Mouse (Mus musculus): ENCODE results near the gene Gm36176. TPM values are rescaled to one million over a fixed set of nuclear protein-coding genes. Genes with fewer than 3 reads are reported as not detected.

The Gm36176 gene
- polyA plus RNA-seq, 1 experiment from 2014 or later = not detected

GRCm38 (mm10) chr10:77886007-77886747 is 39.6 kb downstream of the Gm36176 start:
- peak; percentile 49 for DNase-seq (ENCODE audit: low spot score)
- H3K9ac ChIP-seq (replicated peaks; ENCODE audit: low read length) = no peak overlapping the region
- no peak for ATAC-seq (replicated peaks; ENCODE audit: insufficient number of reproducible peaks, low FRiP score, low TSS enrichment, low read depth)
- H3K4me1 ChIP-seq (ENCODE audit: control insufficient read depth, insufficient read depth, low read length) = no peaks in the 10 kb centered on the region
- H3K36me3 ChIP-seq (replicated peaks; ENCODE audit: control insufficient read depth, insufficient read depth, low read depth, low read length) = no peaks in the 10 kb centered on the region
- no peaks in the 10 kb centered on the region for H3K27me3 ChIP-seq (ENCODE audit: control insufficient read depth, insufficient read depth, low read length)
- WGBS = 52% methylated on average over 12 of the region's 12 CpGs
- no peak overlapping the region for H3K4me3 ChIP-seq (ENCODE audit: low read depth, low read length)
- no peak overlapping the region for H3K4me2 ChIP-seq (ENCODE audit: low read depth, low read length)
- no peaks in the 10 kb centered on the region for H3K9me3 ChIP-seq (replicated peaks; ENCODE audit: control insufficient read depth, low read length)
- H3K27ac ChIP-seq (replicated peaks; ENCODE audit: low read depth, low read length) = no peak overlapping the region

DNA sequence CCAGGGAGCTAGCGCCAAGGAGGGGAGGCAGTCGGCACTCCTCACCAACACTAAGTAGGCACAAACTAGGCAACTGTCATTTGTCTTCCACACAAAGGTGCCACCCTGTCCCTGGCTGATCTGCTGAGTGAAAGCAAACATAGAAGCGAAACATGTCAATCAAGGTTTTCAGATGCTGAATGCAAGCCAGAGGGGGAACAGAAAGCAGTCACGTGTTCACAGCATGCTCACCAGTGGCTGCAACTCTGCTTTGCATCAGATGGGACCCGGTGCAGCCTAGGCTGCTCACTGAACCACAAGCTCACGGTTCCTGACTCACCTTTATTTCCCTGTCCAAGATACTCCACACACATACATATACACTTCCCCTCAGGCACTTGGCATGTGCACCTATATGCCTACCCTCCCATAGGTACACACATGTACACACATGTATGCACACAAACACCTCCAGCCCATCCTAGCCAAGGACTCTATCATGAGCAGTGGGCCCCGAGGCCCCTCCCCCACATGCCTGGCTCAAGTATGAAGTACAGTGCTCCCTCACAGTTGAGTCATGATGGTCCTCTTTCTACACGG is 44.5 kb downstream of the Gm36176 start:
- Histone ChIP-seq H3K4me2 (ENCODE audit: low read depth, low read length) (no peak overlapping the region), H3K27me3 (ENCODE audit: control insufficient read depth, insufficient read depth, low read length) (no peaks in the 10 kb centered on the region), H3K4me1 (ENCODE audit: control insufficient read depth, insufficient read depth, low read length) (no peaks in the 10 kb centered on the region), H3K9ac (replicated peaks; ENCODE audit: low read length) (no peak overlapping the region), H3K9me3 (replicated peaks; ENCODE audit: control insufficient read depth, low read length) (no peaks in the 10 kb centered on the region), H3K27ac (replicated peaks; ENCODE audit: low read depth, low read length) (no peak overlapping the region), H3K4me3 (ENCODE audit: low read depth, low read length) (no peak overlapping the region), H3K36me3 (replicated peaks; ENCODE audit: control insufficient read depth, insufficient read depth, low read depth, low read length) (no peaks in the 10 kb centered on the region)
- DNase-seq (ENCODE audit: low spot score) (no peak), ATAC-seq (replicated peaks; ENCODE audit: insufficient number of reproducible peaks, low FRiP score, low TSS enrichment, low read depth) (no peak)
- WGBS = 79% methylated on average over 8 of the region's 8 CpGs

DNA sequence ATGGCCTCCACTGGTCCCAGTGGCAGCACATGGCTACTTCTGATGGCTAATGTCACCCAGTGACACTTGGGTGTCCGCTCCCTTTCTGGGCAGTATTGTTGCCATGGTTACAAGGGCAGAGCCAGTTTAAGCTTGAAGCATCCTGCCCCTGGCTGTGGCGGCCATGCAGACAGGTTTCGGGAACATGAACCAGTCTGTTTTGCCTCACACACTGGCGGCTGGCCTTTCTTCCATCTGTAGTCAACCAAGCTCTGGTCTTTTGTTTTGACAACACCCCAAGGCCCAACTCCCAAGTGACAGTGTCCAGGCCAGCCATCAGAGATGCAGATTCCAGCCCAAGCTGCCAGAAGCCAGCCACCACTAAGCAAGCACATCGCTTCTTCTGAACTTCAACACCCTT is 49.0 kb downstream of the Gm36176 start:
- peak; percentile 7 for DNase-seq (ENCODE audit: low spot score)
- H3K9ac ChIP-seq (replicated peaks; ENCODE audit: low read length) = no peak overlapping the region

More for the DNA sequence above, 49.0 kb downstream of the Gm36176 start:
- Histone ChIP-seq H3K4me3 (ENCODE audit: low read depth, low read length) (no peak overlapping the region), H3K4me1 (ENCODE audit: control insufficient read depth, insufficient read depth, low read length) (no peaks in the 10 kb centered on the region), H3K4me2 (ENCODE audit: low read depth, low read length) (no peak overlapping the region), H3K9me3 (replicated peaks; ENCODE audit: control insufficient read depth, low read length) (no peaks in the 10 kb centered on the region), H3K36me3 (replicated peaks; ENCODE audit: control insufficient read depth, insufficient read depth, low read depth, low read length) (no peaks in the 10 kb centered on the region), H3K27me3 (ENCODE audit: control insufficient read depth, insufficient read depth, low read length) (no peaks in the 10 kb centered on the region), H3K27ac (replicated peaks; ENCODE audit: low read depth, low read length) (no peak overlapping the region)
- 70% methylated on average over 5 of the region's 5 CpGs for WGBS
- ATAC-seq (replicated peaks; ENCODE audit: insufficient number of reproducible peaks, low FRiP score, low TSS enrichment, low read depth) = no peak

Other genes with a start within 250 kb of the Gm36176 start
- 382 and 410 TPM in 2 replicates for gene Sumo3, start 240.7 kb upstream of the Gm36176 start, polyA plus RNA-seq (2014; fragmentation: Nextera tagmentation; extraction: Ambion mirVana)
- 1.6 TPM in 1 of 2 replicates, not detected in the other for gene Gm49325, start 240.6 kb upstream of the Gm36176 start, polyA plus RNA-seq (2014; fragmentation: Nextera tagmentation; extraction: Ambion mirVana)
- gene Ube2g2, start 224.5 kb upstream of the Gm36176 start, polyA plus RNA-seq (2014; fragmentation: Nextera tagmentation; extraction: Ambion mirVana) = 41.2 and 44.1 TPM in 2 replicates
- gene Tspear, start 160.2 kb upstream of the Gm36176 start, polyA plus RNA-seq (2014; fragmentation: Nextera tagmentation; extraction: Ambion mirVana) = 0.39 and 0.64 TPM in 2 replicates
- not detected in 2 replicates for gene Gm19402, start 156.0 kb upstream of the Gm36176 start, polyA plus RNA-seq (2014; fragmentation: Nextera tagmentation; extraction: Ambion mirVana)
- not detected in 2 replicates for gene Gm9508, start 149.6 kb upstream of the Gm36176 start, polyA plus RNA-seq (2014; fragmentation: Nextera tagmentation; extraction: Ambion mirVana)
- gene Gm10272, start 140.2 kb upstream of the Gm36176 start, polyA plus RNA-seq (2014; fragmentation: Nextera tagmentation; extraction: Ambion mirVana) = not detected in 2 replicates
- not detected in 2 replicates for gene Gm10024, start 135.3 kb upstream of the Gm36176 start, polyA plus RNA-seq (2014; fragmentation: Nextera tagmentation; extraction: Ambion mirVana)
- gene Gm10142, start 131.0 kb upstream of the Gm36176 start, polyA plus RNA-seq (2014; fragmentation: Nextera tagmentation; extraction: Ambion mirVana) = not detected in 2 replicates
- gene Krtap12-1, start 126.2 kb upstream of the Gm36176 start, polyA plus RNA-seq (2014; fragmentation: Nextera tagmentation; extraction: Ambion mirVana) = not detected in 2 replicates
- not detected in 2 replicates for gene Gm10100, start 120.3 kb upstream of the Gm36176 start, polyA plus RNA-seq (2014; fragmentation: Nextera tagmentation; extraction: Ambion mirVana)
- gene Gm18596, start 104.2 kb upstream of the Gm36176 start, polyA plus RNA-seq (2014; fragmentation: Nextera tagmentation; extraction: Ambion mirVana) = not detected in 2 replicates
- gene Gm9736, start 95.4 kb upstream of the Gm36176 start, polyA plus RNA-seq (2014; fragmentation: Nextera tagmentation; extraction: Ambion mirVana) = not detected in 2 replicates
- not detected in 2 replicates for gene Gm3233, start 87.1 kb upstream of the Gm36176 start, polyA plus RNA-seq (2014; fragmentation: Nextera tagmentation; extraction: Ambion mirVana)
- gene Gm3238, start 75.5 kb upstream of the Gm36176 start, polyA plus RNA-seq (2014; fragmentation: Nextera tagmentation; extraction: Ambion mirVana) = not detected in 2 replicates
- gene Gm7138, start 69.9 kb upstream of the Gm36176 start, polyA plus RNA-seq (2014; fragmentation: Nextera tagmentation; extraction: Ambion mirVana) = not detected in 2 replicates
- not detected in 2 replicates for gene Gm3250, start 64.3 kb upstream of the Gm36176 start, polyA plus RNA-seq (2014; fragmentation: Nextera tagmentation; extraction: Ambion mirVana)
- gene Gm7137, start 58.6 kb upstream of the Gm36176 start, polyA plus RNA-seq (2014; fragmentation: Nextera tagmentation; extraction: Ambion mirVana) = not detected in 2 replicates
- not detected in 2 replicates for gene Gm9639, start 51.7 kb upstream of the Gm36176 start, polyA plus RNA-seq (2014; fragmentation: Nextera tagmentation; extraction: Ambion mirVana)
- not detected in 2 replicates for gene Gm19668, start 47.7 kb upstream of the Gm36176 start, polyA plus RNA-seq (2014; fragmentation: Nextera tagmentation; extraction: Ambion mirVana)
- not detected in 2 replicates for gene Gm9507, start 35.0 kb upstream of the Gm36176 start, polyA plus RNA-seq (2014; fragmentation: Nextera tagmentation; extraction: Ambion mirVana)
- not detected in 2 replicates for gene Gm2696, start 32.1 kb upstream of the Gm36176 start, polyA plus RNA-seq (2014; fragmentation: Nextera tagmentation; extraction: Ambion mirVana)
- gene Krtap10-4, start 19.7 kb upstream of the Gm36176 start, polyA plus RNA-seq (2014; fragmentation: Nextera tagmentation; extraction: Ambion mirVana) = not detected in 2 replicates
- gene Krtap10-10, start 10.9 kb upstream of the Gm36176 start, polyA plus RNA-seq (2014; fragmentation: Nextera tagmentation; extraction: Ambion mirVana) = not detected in 2 replicates
- not detected in 2 replicates for gene Gm10318, start 6.1 kb downstream of the Gm36176 start, polyA plus RNA-seq (2014; fragmentation: Nextera tagmentation; extraction: Ambion mirVana)
- not detected in 2 replicates for gene Gm3285, start 15.2 kb downstream of the Gm36176 start, polyA plus RNA-seq (2014; fragmentation: Nextera tagmentation; extraction: Ambion mirVana)
- 2.2 and 2.5 TPM in 2 replicates for gene Lrrc3, start 55.7 kb downstream of the Gm36176 start, polyA plus RNA-seq (2014; fragmentation: Nextera tagmentation; extraction: Ambion mirVana)
- 0.43 and 0.86 TPM in 2 replicates for gene Trpm2, start 123.8 kb downstream of the Gm36176 start, polyA plus RNA-seq (2014; fragmentation: Nextera tagmentation; extraction: Ambion mirVana)
- gene 1810043G02Rik, start 131.7 kb downstream of the Gm36176 start, polyA plus RNA-seq (2014; fragmentation: Nextera tagmentation; extraction: Ambion mirVana) = 25.8 and 27.9 TPM in 2 replicates
- 108 and 129 TPM in 2 replicates for gene Pfkl, start 163.3 kb downstream of the Gm36176 start, polyA plus RNA-seq (2014; fragmentation: Nextera tagmentation; extraction: Ambion mirVana)
- gene Dnmt3l, start 195.1 kb downstream of the Gm36176 start, polyA plus RNA-seq (2014; fragmentation: Nextera tagmentation; extraction: Ambion mirVana) = 0.20 TPM in 1 of 2 replicates, not detected in the other
- gene Aire, start 196.8 kb downstream of the Gm36176 start, polyA plus RNA-seq (2014; fragmentation: Nextera tagmentation; extraction: Ambion mirVana) = 0.11 TPM in 1 of 2 replicates, not detected in the other
- gene Icosl, start 222.5 kb downstream of the Gm36176 start, polyA plus RNA-seq (2014; fragmentation: Nextera tagmentation; extraction: Ambion mirVana) = 2.1 and 2.4 TPM in 2 replicates

All from embryonic facial prominence, embryonic 11.5 days (tissue).